Mouse (Mus musculus) left cerebral cortex, postnatal 14 days (tissue): ENCODE measurements at regions not wholly inside any gene's neighbourhood (a gene's known extent, or its start where the extent isn't known, plus 50 kb on each side); places are given as distances from the start of the nearest gene placed in this dataset.

Source experiments
- DNase-seq, 2 experiments: peaks; one replicate each; pipeline ENCODE4 v3.0.0; 2021 to 2022; ENCODE audit warnings: low spot score in 2 of 2, mixed read lengths in 1 of 2
- intact Hi-C: fragments of 180-260 bp; cut with DNase I; formaldehyde crosslinking; loops from one replicate; pipeline ENCODE4 v1.15.1; 2025

GRCm38 (mm10) chr5:61943376-61943775 lies 134.8 kb downstream of the G6pd2 start:
- intact Hi-C loops = no loop called here
- DNase-seq = no peak

GRCm38 (mm10) chr5:61985211-61985610 lies 176.6 kb downstream of the G6pd2 start:
- intact Hi-C loops = no loop called here
- no peak for DNase-seq

- no peak for DNase-seq
- intact Hi-C loops = no loop called here
These were observed 210.9 kb downstream of the G6pd2 start for GRCm38 (mm10) chr5:62019506-62019905.

- intact Hi-C loops = no loop called here
- DNase-seq = no peak
These were observed 211.6 kb downstream of the G6pd2 start for GRCm38 (mm10) chr5:62020260-62020659.

GRCm38 (mm10) chr5:62041475-62041874 lies 232.9 kb downstream of the G6pd2 start:
- intact Hi-C loops = no loop called here
- peak in 1 of 2 experiments; percentile 4 for DNase-seq

GRCm38 (mm10) chr5:62043678-62044077 lies 235.1 kb downstream of the G6pd2 start:
- no peak for DNase-seq
- intact Hi-C loops = no loop called here

GRCm38 (mm10) chr5:62078998-62079397 lies 270.4 kb downstream of the G6pd2 start:
- peak in 1 of 2 experiments; percentile 3 for DNase-seq
- intact Hi-C loops = no loop called here

- DNase-seq = peak; percentile 3 to 34
- intact Hi-C loops = no loop called here
These were observed 280.9 kb downstream of the G6pd2 start for GRCm38 (mm10) chr5:62089538-62089937.

- intact Hi-C loops = no loop called here
- no peak for DNase-seq
These were observed 287.4 kb downstream of the G6pd2 start for GRCm38 (mm10) chr5:62096052-62096451.

GRCm38 (mm10) chr5:62113226-62113625 lies 304.6 kb downstream of the G6pd2 start:
- DNase-seq = no peak
- intact Hi-C loops = no loop called here

GRCm38 (mm10) chr5:62113664-62114063 lies 305.0 kb downstream of the G6pd2 start:
- intact Hi-C loops = no loop called here
- no peak for DNase-seq

GRCm38 (mm10) chr5:62145178-62145577 lies 336.6 kb downstream of the G6pd2 start:
- no peak for DNase-seq
- intact Hi-C loops = no loop called here

GRCm38 (mm10) chr5:62147399-62147798 lies 338.8 kb downstream of the G6pd2 start:
- no peak for DNase-seq
- intact Hi-C loops = no loop called here

- peak; percentile 18 to 37 for DNase-seq
- intact Hi-C loops = loop anchor here (2.0 kb wide), 1 partner anchor 32 kb away; no protein-coding TSS in a partner anchor
These were observed 351.9 kb downstream of the G6pd2 start for GRCm38 (mm10) chr5:62160528-62160927.

GRCm38 (mm10) chr5:62192073-62192472 lies 383.5 kb downstream of the G6pd2 start:
- no peak for DNase-seq
- intact Hi-C loops = loop anchor here (2.0 kb wide), 1 partner anchor 31 kb away; no protein-coding TSS in a partner anchor

- intact Hi-C loops = no loop called here
- DNase-seq = no peak
These were observed 396.8 kb downstream of the G6pd2 start for GRCm38 (mm10) chr5:62205384-62205783.
